Mouse (Mus musculus): ENCODE results near the gene Gm42715. TPM values are rescaled to one million over a fixed set of nuclear protein-coding genes. Genes with fewer than 3 reads are reported as not detected.

The Gm42715 gene
- total RNA-seq, 2 experiments from 2014 or later, result 16.5 to 17.1 TPM

Small RNA genes within 50 kb of the gene (microRNA-seq; reads per million reads assigned to microRNA genes)
- 0 reads per million in 2 experiments for gene Gm47278
- 0 reads per million in 2 experiments for gene Mir7060

Other genes starting within 250 kb of the Gm42715 start
- gene Sephs2, start 245.5 kb upstream of the Gm42715 start, total RNA-seq (2021), result 10 to 100 TPM; 44.2 to 45.7 TPM
- gene Itgal, start 223.3 kb upstream of the Gm42715 start, total RNA-seq (2021), result 1 to 10 TPM; 2.3 TPM
- 10 to 100 TPM; 36.1 to 41.4 TPM for gene Zfp768, start 174.0 kb upstream of the Gm42715 start, total RNA-seq (2021)
- gene Zfp747, start 143.5 kb upstream of the Gm42715 start, total RNA-seq (2021), result 1 to 10 TPM; 5.8 to 5.9 TPM
- gene 9130019O22Rik, start 132.4 kb upstream of the Gm42715 start, total RNA-seq (2021), result 1 to 10 TPM; 2.6 to 3.2 TPM
- gene E430018J23Rik, start 126.0 kb upstream of the Gm42715 start, total RNA-seq (2021), result 1 to 10 TPM; 4.0 to 4.8 TPM
- gene Zfp764, start 112.8 kb upstream of the Gm42715 start, total RNA-seq (2021), result 1 to 10 TPM; 4.9 to 5.0 TPM
- 1 to 10 TPM; 3.8 to 6.0 TPM for gene Zfp688, start 97.5 kb upstream of the Gm42715 start, total RNA-seq (2021)
- 1 to 10 TPM; 3.9 to 4.8 TPM for gene Zfp689, start 70.4 kb upstream of the Gm42715 start, total RNA-seq (2021)
- 10 to 100 TPM; 28.0 to 28.9 TPM for gene Prr14, start 60.0 kb upstream of the Gm42715 start, total RNA-seq (2021)
- 10 to 100 TPM; 37.4 to 38.0 TPM for gene Fbrs, start 40.4 kb upstream of the Gm42715 start, total RNA-seq (2021)
- gene Srcap, start 7.6 kb upstream of the Gm42715 start, total RNA-seq (2021), result 10 to 100 TPM; 78.7 to 80.5 TPM
- gene Tmem265, start 41.8 kb downstream of the Gm42715 start, total RNA-seq (2021), result under 1 TPM in 1 of 2 experiments, not detected in 1; 0.45 TPM
- 10 to 100 TPM; 18.1 to 19.4 TPM for gene Phkg2, start 53.8 kb downstream of the Gm42715 start, total RNA-seq (2021)
- gene Ccdc189, start 69.0 kb downstream of the Gm42715 start, total RNA-seq (2021), result 1 to 10 TPM; 6.5 to 9.2 TPM
- gene Rnf40, start 69.2 kb downstream of the Gm42715 start, total RNA-seq (2021), result 10 to 100 TPM; 47.8 to 49.7 TPM
- gene Zfp629, start 96.2 kb downstream of the Gm42715 start, total RNA-seq (2021), result 10 to 100 TPM; 31.8 to 38.0 TPM
- 10 to 100 TPM; 67.6 to 71.1 TPM for gene Bcl7c, start 189.3 kb downstream of the Gm42715 start, total RNA-seq (2021)
- 1 to 10 TPM; 3.4 to 4.0 TPM for gene Ctf1, start 193.2 kb downstream of the Gm42715 start, total RNA-seq (2021)
- gene Ctf2, start 212.6 kb downstream of the Gm42715 start, total RNA-seq (2021), result not detected
- 1 to 10 TPM; 6.0 TPM for gene Fbxl19, start 225.0 kb downstream of the Gm42715 start, total RNA-seq (2021)

Measured in heart, postnatal 4 days (tissue).